Mouse (Mus musculus): ENCODE data around the gene Nudt8. TPM values are rescaled to one million over a fixed set of nuclear protein-coding genes. Genes with fewer than 3 reads are reported as not detected.

The Nudt8 gene
- total RNA-seq, 1 experiment = 22.4 TPM

- Histone ChIP-seq H3K4me1 (ENCODE audit: control insufficient read depth in 2 of 2, insufficient read depth in 2 of 2, low read length in 2 of 2, poor library complexity in 1 of 2) (peaks cover 0 to 25% of the 10 kb centered on the region in 2 experiments; a peak in 2 of 4 replicates), H3K27ac (ENCODE audit: insufficient read depth, low read depth, low read length, poor library complexity, severe bottlenecking) (no peak overlapping the region), H3K4me3 (ENCODE audit: insufficient read depth in 1 of 2, low read depth in 1 of 2, low read length in 2 of 2, poor library complexity in 1 of 2, severe bottlenecking in 1 of 2) (no peak overlapping the region), H3K9me3 (ENCODE audit: control insufficient read depth, insufficient read depth, low read depth, low read length) (no peaks in the 10 kb centered on the region), H3K9ac (ENCODE audit: insufficient read depth, low read depth, low read length, poor library complexity, severe bottlenecking) (no peak overlapping the region), H3K36me3 (ENCODE audit: control insufficient read depth, insufficient read depth, low read length, poor library complexity, severe bottlenecking) (no peaks in the 10 kb centered on the region)
- in situ Hi-C loops (cut with MboI; ENCODE audit: low sequenced_read_pairs in 2 of 2, unreplicated experiment in 2 of 2) = no loop called here
- TF ChIP-seq HCFC1 (IDR thresholded peaks at IDR 0.05; ENCODE audit: borderline replicate concordance, insufficient read depth, low read length) = no peak
- TF ChIP-seq MAFK (IDR thresholded peaks at IDR 0.05; ENCODE audit: insufficient read depth, low read depth, low read length) = no peak
- TF ChIP-seq ZNF384 (IDR thresholded peaks at IDR 0.05; ENCODE audit: low read depth, low read length) = no peak
- no peak for TF ChIP-seq ZC3H11A (IDR thresholded peaks at IDR 0.05; ENCODE audit: borderline replicate concordance, low read depth, low read length)
- TF ChIP-seq CHD2 (IDR thresholded peaks at IDR 0.05; ENCODE audit: low read depth, low read length) = no peak
- no peak for DNase-seq (ENCODE audit: low read depth, low spot score)
Observed at GRCm38 (mm10) chr19:3983527-3984200, 16.7 kb upstream of the Nudt8 start.

DNA sequence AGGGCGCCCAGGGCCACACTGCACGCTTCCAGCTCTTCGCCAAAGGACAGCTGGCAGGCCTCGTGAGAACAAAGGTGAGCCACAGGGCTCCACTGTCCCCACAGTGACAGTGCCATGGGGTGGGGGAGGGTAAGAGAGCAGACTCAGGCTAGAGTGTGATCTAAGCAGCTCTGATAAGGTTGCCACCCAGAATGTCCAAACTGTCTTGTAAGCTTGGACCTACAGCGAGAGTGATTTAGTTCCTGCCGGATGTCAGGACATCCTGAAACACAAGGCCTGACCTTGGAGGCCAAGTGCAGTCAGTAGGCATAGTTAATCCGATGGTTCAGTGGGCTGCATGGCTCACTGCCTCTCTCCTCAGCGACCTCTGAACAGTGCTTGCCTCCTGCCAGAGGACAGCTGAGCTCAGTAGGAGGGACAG is 15.1 kb upstream of the Nudt8 start:
- TF ChIP-seq ZC3H11A (IDR thresholded peaks at IDR 0.05; ENCODE audit: borderline replicate concordance, low read depth, low read length) (no peak), MAFK (IDR thresholded peaks at IDR 0.05; ENCODE audit: insufficient read depth, low read depth, low read length) (no peak), CHD2 (IDR thresholded peaks at IDR 0.05; ENCODE audit: low read depth, low read length) (no peak), ZNF384 (IDR thresholded peaks at IDR 0.05; ENCODE audit: low read depth, low read length) (no peak), HCFC1 (IDR thresholded peaks at IDR 0.05; ENCODE audit: borderline replicate concordance, insufficient read depth, low read length) (no peak)
- H3K9ac ChIP-seq (ENCODE audit: insufficient read depth, low read depth, low read length, poor library complexity, severe bottlenecking) = no peak overlapping the region
- peaks cover 0 to 25% of the 10 kb centered on the region in 2 experiments; a peak in 2 of 4 replicates for H3K4me1 ChIP-seq (ENCODE audit: control insufficient read depth in 2 of 2, insufficient read depth in 2 of 2, low read length in 2 of 2, poor library complexity in 1 of 2)

GRCm38 (mm10) chr19:3986334-3986733 is 14.0 kb upstream of the Nudt8 start, which contains the start of gene Acy3:
Gene Acy3 (plus strand): TSS chr19:3986570.
- in situ Hi-C loops (cut with MboI; ENCODE audit: low sequenced_read_pairs in 2 of 2, unreplicated experiment in 2 of 2) = no loop called here
- 0 out of 4 replicates have a peak within 1 kb of the TSS, but pooled peaks of 1 of the 2 experiments have one; percentile 10 for H3K4me3 ChIP-seq (ENCODE audit: insufficient read depth in 1 of 2, low read depth in 1 of 2, low read length in 2 of 2, poor library complexity in 1 of 2, severe bottlenecking in 1 of 2)
- H3K4me1 ChIP-seq (ENCODE audit: control insufficient read depth in 2 of 2, insufficient read depth in 2 of 2, low read length in 2 of 2, poor library complexity in 1 of 2) = peaks cover 0 to 25% of the 10 kb centered on the region in 2 experiments; a peak in 2 of 4 replicates
- 0 out of 2 replicates have a peak within 1 kb of the TSS, but pooled peaks have one; percentile 28 for H3K9ac ChIP-seq (ENCODE audit: insufficient read depth, low read depth, low read length, poor library complexity, severe bottlenecking)
- H3K27ac ChIP-seq (ENCODE audit: insufficient read depth, low read depth, low read length, poor library complexity, severe bottlenecking) = no peak within 1 kb of the TSS
- H3K9me3 ChIP-seq (ENCODE audit: control insufficient read depth, insufficient read depth, low read depth, low read length) = no peaks in the 10 kb centered on the region
- no peak for TF ChIP-seq ZC3H11A (IDR thresholded peaks at IDR 0.05; ENCODE audit: borderline replicate concordance, low read depth, low read length)
- no peak for TF ChIP-seq ZNF384 (IDR thresholded peaks at IDR 0.05; ENCODE audit: low read depth, low read length)
- TF ChIP-seq HCFC1 (IDR thresholded peaks at IDR 0.05; ENCODE audit: borderline replicate concordance, insufficient read depth, low read length) = no peak
- TF ChIP-seq MAFK (IDR thresholded peaks at IDR 0.05; ENCODE audit: insufficient read depth, low read depth, low read length) = no peak
- no peak for TF ChIP-seq CHD2 (IDR thresholded peaks at IDR 0.05; ENCODE audit: low read depth, low read length)
- H3K36me3 ChIP-seq (ENCODE audit: control insufficient read depth, insufficient read depth, low read length, poor library complexity, severe bottlenecking) = no peaks in the 10 kb centered on the region
- peak; percentile 56 for DNase-seq (ENCODE audit: low read depth, low spot score)

More for the DNA sequence above, 15.1 kb upstream of the Nudt8 start:
- in situ Hi-C loops (cut with MboI; ENCODE audit: low sequenced_read_pairs in 2 of 2, unreplicated experiment in 2 of 2) = no loop called here
- DNase-seq (ENCODE audit: low read depth, low spot score) = no peak
- Histone ChIP-seq H3K27ac (ENCODE audit: insufficient read depth, low read depth, low read length, poor library complexity, severe bottlenecking) (no peak overlapping the region), H3K36me3 (ENCODE audit: control insufficient read depth, insufficient read depth, low read length, poor library complexity, severe bottlenecking) (no peaks in the 10 kb centered on the region), H3K9me3 (ENCODE audit: control insufficient read depth, insufficient read depth, low read depth, low read length) (no peaks in the 10 kb centered on the region), H3K4me3 (ENCODE audit: insufficient read depth in 1 of 2, low read depth in 1 of 2, low read length in 2 of 2, poor library complexity in 1 of 2, severe bottlenecking in 1 of 2) (no peak overlapping the region)

- H3K36me3 ChIP-seq (ENCODE audit: control insufficient read depth, insufficient read depth, low read length, poor library complexity, severe bottlenecking) = no peaks in the 10 kb centered on the region
- in situ Hi-C loops (cut with MboI; ENCODE audit: low sequenced_read_pairs in 2 of 2, unreplicated experiment in 2 of 2) = no loop called here
- H3K4me1 ChIP-seq (ENCODE audit: control insufficient read depth in 2 of 2, insufficient read depth in 2 of 2, low read length in 2 of 2, poor library complexity in 1 of 2) = peaks cover 0 to 27% of the 10 kb centered on the region in 2 experiments; a peak in 2 of 4 replicates
- no peak overlapping the region for H3K9ac ChIP-seq (ENCODE audit: insufficient read depth, low read depth, low read length, poor library complexity, severe bottlenecking)
- H3K4me3 ChIP-seq (ENCODE audit: insufficient read depth in 1 of 2, low read depth in 1 of 2, low read length in 2 of 2, poor library complexity in 1 of 2, severe bottlenecking in 1 of 2) = no peak overlapping the region
- TF ChIP-seq MAFK (IDR thresholded peaks at IDR 0.05; ENCODE audit: insufficient read depth, low read depth, low read length) (no peak), CHD2 (IDR thresholded peaks at IDR 0.05; ENCODE audit: low read depth, low read length) (no peak), ZC3H11A (IDR thresholded peaks at IDR 0.05; ENCODE audit: borderline replicate concordance, low read depth, low read length) (no peak), ZNF384 (IDR thresholded peaks at IDR 0.05; ENCODE audit: low read depth, low read length) (no peak), HCFC1 (IDR thresholded peaks at IDR 0.05; ENCODE audit: borderline replicate concordance, insufficient read depth, low read length) (no peak)
- no peaks in the 10 kb centered on the region for H3K9me3 ChIP-seq (ENCODE audit: control insufficient read depth, insufficient read depth, low read depth, low read length)
- H3K27ac ChIP-seq (ENCODE audit: insufficient read depth, low read depth, low read length, poor library complexity, severe bottlenecking) = no peak overlapping the region
- DNase-seq (ENCODE audit: low read depth, low spot score) = no peak
Observed at GRCm38 (mm10) chr19:3988066-3988465, 12.3 kb upstream of the Nudt8 start.
